Mouse (Mus musculus) liver, adult 2 months (tissue): ENCODE results near the gene Esam. TPM values are rescaled to one million over a fixed set of nuclear protein-coding genes. Genes with fewer than 3 reads are reported as not detected.

Source experiments
- DNase-seq: peaks from one replicate; pipeline ENCODE4 v3.0.0-alpha.2; 2011; ENCODE audit warnings: low read depth, low spot score; ENCODE audit errors: extremely low read depth
- H3K27ac ChIP-seq: fragments of 200-500 bp; replicated peaks from 2 replicates; pipeline ENCODE4 v1.5.1; 2012; ENCODE audit warnings: low read depth, mild to moderate bottlenecking, control low read depth, inconsistent platforms, low read length; ENCODE audit not compliant: insufficient read depth
- H3K27me3 ChIP-seq: fragments of 200-500 bp; 2 replicates; pipeline ENCODE4 v1.6.1; 2012; ENCODE audit warnings: mild to moderate bottlenecking, moderate library complexity, low read length, inconsistent platforms; ENCODE audit not compliant: control insufficient read depth, insufficient read depth
- H3K36me3 ChIP-seq: fragments of 200-500 bp; 2 replicates; pipeline ENCODE4 v1.6.1; 2012; ENCODE audit warnings: low read length, inconsistent platforms; ENCODE audit not compliant: control insufficient read depth, insufficient read depth
- H3K4me1 ChIP-seq: fragments of 200-500 bp; 2 replicates; pipeline ENCODE4 v1.6.1; 2011; ENCODE audit warnings: low read length; ENCODE audit not compliant: control insufficient read depth, insufficient read depth
- H3K4me3 ChIP-seq: fragments of 200-500 bp; 2 replicates; pipeline ENCODE4 v1.5.1; 2011; ENCODE audit warnings: low read depth, mild to moderate bottlenecking, control low read depth, low read length, moderate library complexity; ENCODE audit not compliant: insufficient read depth
- H3K79me2 ChIP-seq: fragments of 200-500 bp; 2 replicates; pipeline ENCODE4 v1.6.1; 2012; ENCODE audit warnings: inconsistent platforms, mild to moderate bottlenecking, low read length, moderate library complexity; ENCODE audit not compliant: control insufficient read depth, insufficient read depth
- H3K9ac ChIP-seq: fragments of 200-500 bp; 2 replicates; pipeline ENCODE4 v1.6.1; 2012; ENCODE audit warnings: low read depth, mild to moderate bottlenecking, control low read depth, inconsistent platforms, low read length
- CTCF ChIP-seq: fragments of 200-500 bp; IDR thresholded peaks from 2 replicates; pipeline ENCODE4 v1.5.1; 2011; ENCODE audit warnings: low read depth, low read length, control low read depth
- POLR2A ChIP-seq: fragments of 200-500 bp; IDR thresholded peaks from 2 replicates; pipeline ENCODE4 v1.6.1; 2011; ENCODE audit warnings: low read length, control low read depth; ENCODE audit not compliant: insufficient read depth; ENCODE audit errors: extremely low read depth
- WGBS: fragments of 180-500 bp; shearing (Covaris S2); methylation state at CpG from one replicate; pipeline ENCODE4 v1.1.7; 2018; 5-methylcytosine and 5-hydroxymethylcytosine counted together
- polyA plus RNA-seq: library from polyadenylated mRNA; depleted of rRNA; stranded (reverse); fragments of >200 nt; gene quantifications from 2 replicates; pipeline ENCODE4 v1.2.3, GENCODE M21; 2012
- total RNA-seq: library from RNA; depleted of rRNA; stranded (reverse); fragments of >200 nt; gene quantifications from 2 replicates; pipeline ENCODE4 v1.2.3, GENCODE M21; 2014

The Esam gene
- total and polyA plus RNA-seq, 2 experiments = 7.7 to 8.8 TPM

DNA sequence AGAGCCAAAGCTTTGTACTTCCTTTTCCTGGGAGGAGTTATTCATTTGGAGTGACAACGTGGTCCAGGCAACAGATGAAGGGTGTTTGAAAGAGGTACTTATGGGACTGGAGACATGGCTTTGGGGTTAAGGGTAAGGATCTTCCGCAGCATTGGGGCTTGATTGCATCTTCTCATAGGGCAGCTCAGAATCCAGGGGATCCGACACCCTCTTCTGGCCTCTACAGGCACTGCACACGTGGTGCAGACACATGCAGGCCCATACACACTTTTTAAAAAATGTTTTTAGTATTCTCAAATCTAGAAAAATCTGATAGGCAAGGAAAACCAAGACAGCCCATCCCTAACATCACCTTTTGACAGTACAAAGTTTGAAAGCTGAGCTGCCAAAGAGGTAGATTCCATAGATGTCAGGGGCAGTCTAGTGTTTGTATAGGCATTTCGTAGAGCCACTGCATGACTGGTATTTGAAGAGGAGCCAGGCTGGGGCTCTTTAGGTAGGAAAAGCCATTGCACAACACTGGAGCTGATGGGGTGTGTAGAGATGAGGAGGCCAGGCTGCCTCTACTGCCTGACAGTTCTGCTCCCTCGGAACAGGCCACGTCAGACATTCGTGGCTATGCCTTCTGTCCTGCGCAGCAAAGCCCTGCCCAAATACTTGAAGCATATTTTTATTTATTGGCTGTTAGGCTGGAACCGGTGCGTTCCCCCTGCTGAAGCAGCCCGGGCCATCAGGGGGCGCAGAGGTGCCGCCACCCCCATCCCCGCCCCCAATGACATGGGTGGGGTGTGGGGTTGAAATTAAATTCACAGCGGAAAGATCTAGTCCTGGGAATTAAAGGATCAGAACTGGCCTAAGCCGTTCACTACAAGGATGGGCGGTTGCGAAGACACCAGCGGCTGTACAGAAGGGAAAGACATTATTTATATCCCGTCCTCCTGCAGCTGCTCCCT lies 1.2 kb upstream of the Esam start:
- Histone ChIP-seq H3K36me3 (peaks cover 10% of the 10 kb centered on the region), H3K27me3 (no peaks in the 10 kb centered on the region), H3K4me1 (peaks cover 4% of the 10 kb centered on the region; the same call in 1 of the 2 replicates), H3K79me2 (no peaks in the 10 kb centered on the region), H3K4me3 (peak overlapping the region; percentile 0; the same call in 1 of the 2 replicates), H3K27ac (no peak overlapping the region), H3K9ac (peak overlapping the region; percentile 48; the same call in 1 of the 2 replicates)
- no peak for DNase-seq
- WGBS = 44% methylated on average over 21 of the region's 21 CpGs
- TF ChIP-seq CTCF = peak; percentile 37
- TF ChIP-seq POLR2A = no peak

GRCm38 (mm10) chr9:37528225-37528970 lies 520 bp downstream of the Esam start:
- Histone ChIP-seq H3K79me2 (no peaks in the 10 kb centered on the region), H3K4me3 (peak overlapping the region; percentile 76), H3K27ac (peak overlapping the region; percentile 90), H3K4me1 (peaks cover 4% of the 10 kb centered on the region; the same call in 1 of the 2 replicates), H3K27me3 (no peaks in the 10 kb centered on the region), H3K36me3 (0 out of 2 replicates have a peak, but pooled peaks cover 2% of the 10 kb centered on the region), H3K9ac (peak overlapping the region; percentile 72)
- DNase-seq = peak; percentile 22
- TF ChIP-seq POLR2A (no peak), CTCF (no peak)
- 44% methylated on average over 9 of the region's 9 CpGs for WGBS

- TF ChIP-seq CTCF (peak; percentile 52), POLR2A (no peak)
- H3K4me3 ChIP-seq = peak overlapping the region; percentile 54
- no peaks in the 10 kb centered on the region for H3K79me2 ChIP-seq
- no peaks in the 10 kb centered on the region for H3K27me3 ChIP-seq
- peaks cover 4% of the 10 kb centered on the region; the same call in 1 of the 2 replicates for H3K4me1 ChIP-seq
- H3K36me3 ChIP-seq = no peaks in the 10 kb centered on the region
- WGBS = 8% methylated on average over 32 of the region's 32 CpGs
- peak overlapping the region; percentile 24 for H3K9ac ChIP-seq
- DNase-seq = peak; percentile 19
- H3K27ac ChIP-seq = peak overlapping the region; percentile 59
Observed at GRCm38 (mm10) chr9:37530031-37530887, 2.4 kb downstream of the Esam start.

DNA sequence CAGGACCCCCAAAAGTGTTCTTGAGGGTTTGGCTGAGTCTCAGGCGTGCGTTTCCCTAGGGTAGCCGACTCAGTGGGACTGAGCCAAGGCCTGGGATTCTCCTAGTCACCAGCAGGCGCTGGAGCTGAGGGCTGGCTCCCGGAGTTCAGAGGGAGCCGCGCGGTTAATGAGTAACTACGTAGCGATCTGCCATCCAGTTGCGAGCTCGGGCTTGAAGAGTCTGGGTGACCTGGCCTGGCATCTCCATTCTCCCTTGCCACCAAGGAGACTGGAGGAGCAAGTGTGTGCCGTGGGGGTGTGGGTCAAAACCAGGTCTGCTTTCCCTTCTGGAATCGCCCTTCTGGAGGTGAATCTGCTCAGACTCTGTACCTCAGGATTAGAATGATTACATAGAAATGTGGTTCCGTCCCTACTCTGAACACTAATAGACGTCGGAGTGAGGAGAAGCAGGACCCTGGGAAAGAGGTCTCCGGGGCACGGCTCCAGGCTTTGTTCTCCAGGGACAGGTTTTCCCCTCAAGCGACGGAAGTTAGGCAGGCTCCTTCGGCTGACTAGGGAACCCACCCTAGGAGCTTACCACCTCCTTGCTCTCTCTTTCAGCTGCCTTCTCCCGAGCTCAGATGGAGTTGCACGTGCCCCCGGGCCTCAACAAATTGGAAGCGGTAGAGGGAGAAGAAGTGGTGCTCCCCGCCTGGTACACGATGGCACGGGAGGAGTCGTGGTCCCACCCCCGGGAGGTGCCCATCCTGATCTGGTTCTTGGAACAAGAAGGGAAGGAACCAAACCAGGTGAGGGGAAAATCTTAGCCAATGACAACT lies 3.2 kb downstream of the Esam start:
- Histone ChIP-seq H3K27ac (peak overlapping the region; percentile 37), H3K4me1 (peaks cover 4% of the 10 kb centered on the region; the same call in 1 of the 2 replicates), H3K4me3 (peak overlapping the region; percentile 54), H3K36me3 (no peaks in the 10 kb centered on the region), H3K27me3 (no peaks in the 10 kb centered on the region), H3K9ac (peak overlapping the region; percentile 22), H3K79me2 (no peaks in the 10 kb centered on the region)
- DNase-seq = peak; percentile 80
- TF ChIP-seq CTCF (peak; percentile 75), POLR2A (no peak)
- 5% methylated on average over 31 of the region's 31 CpGs for WGBS
